Mouse (Mus musculus): Measurements from ENCODE around the gene Ccdc84.
"Not testable (repeated sequence)": the region's sequence is repeated elsewhere in the genome, so short reads cannot be mapped to it uniquely, and the experiment has no call there.

Gene Ccdc84

GRCm38 (mm10) chr9:44407752-44408097, 10.6 kb downstream of the Ccdc84 start:
- DNase-seq: no peak

GRCm38 (mm10) chr9:44406906-44407751, 11.2 kb downstream of the Ccdc84 start, which contains the start of the genes Rps25 and Trappc4:
Gene Rps25, plus strand, starts transcription at chr9:44407139.
Gene Trappc4, minus strand, starts transcription at chr9:44407600.
- peak; percentile 96 for DNase-seq

GRCm38 (mm10) chr9:44405011-44405410, 13.4 kb downstream of the Ccdc84 start:
- no peak for DNase-seq

- no peak for DNase-seq
Measured at GRCm38 (mm10) chr9:44401081-44401480, 17.3 kb downstream of the Ccdc84 start.

GRCm38 (mm10) chr9:44399795-44400114, 18.6 kb downstream of the Ccdc84 start:
- DNase-seq: no peak

GRCm38 (mm10) chr9:44399114-44399794, 19.1 kb downstream of the Ccdc84 start:
- no peak for DNase-seq

DNA sequence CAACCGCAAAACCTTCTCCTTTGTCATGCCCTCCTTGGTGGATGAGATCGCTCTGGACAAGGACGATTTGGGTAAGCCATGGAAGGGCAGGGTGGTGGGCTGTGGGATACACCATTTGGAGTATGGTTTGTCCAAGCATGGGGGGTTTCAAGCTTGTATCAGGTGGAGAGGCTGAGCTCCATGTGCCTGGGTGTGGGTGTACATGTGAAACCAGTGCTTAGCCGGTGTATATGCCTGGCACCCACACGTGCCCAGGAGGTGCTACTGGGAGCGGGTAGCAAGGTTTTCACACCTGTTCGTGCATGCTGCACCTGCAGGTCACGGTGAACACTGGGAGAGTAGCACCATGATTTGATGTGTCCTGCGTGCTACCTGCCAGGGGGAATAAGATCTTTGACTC, 19.8 kb downstream of the Ccdc84 start:
- no peak for DNase-seq

- no peak for DNase-seq
Measured at GRCm38 (mm10) chr9:44398087-44398486, 20.3 kb downstream of the Ccdc84 start.

DNA sequence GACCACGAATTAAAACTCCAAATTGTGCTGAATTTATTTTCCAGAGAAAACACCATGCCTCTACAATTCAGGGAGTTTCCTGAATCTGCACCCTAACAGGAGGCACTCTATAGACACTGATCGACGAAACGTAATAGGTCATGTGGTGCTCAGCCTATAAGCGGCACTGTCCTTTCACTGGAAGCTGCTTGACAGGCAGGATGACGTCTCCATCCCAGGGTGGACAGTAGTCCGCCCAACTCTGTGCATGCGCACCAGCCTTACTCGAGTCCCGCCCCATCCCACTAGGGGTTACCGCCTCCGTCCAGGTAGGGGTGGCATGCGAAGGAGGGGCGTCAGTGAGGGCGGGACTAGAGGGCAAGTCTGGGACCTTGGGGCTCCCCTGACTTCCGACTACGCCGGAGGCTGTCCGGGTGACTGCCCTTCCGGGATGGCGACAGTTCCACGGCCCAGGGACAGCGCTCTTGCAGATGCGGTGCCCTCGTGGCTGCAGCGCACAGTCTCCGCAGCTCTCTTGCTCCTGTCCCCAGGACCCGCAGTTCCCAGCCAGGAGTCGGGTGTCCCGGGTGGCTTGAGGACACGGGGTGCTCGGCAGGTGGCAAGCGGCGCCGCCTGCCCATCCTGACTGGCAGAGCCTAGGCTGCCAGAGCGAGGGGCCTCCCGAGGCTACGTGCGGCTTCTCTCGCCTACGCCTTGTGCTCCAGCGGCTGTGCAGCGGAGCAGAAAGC, 21.5 kb downstream of the Ccdc84 start, which contains the start of gene Slc37a4:
TSS of gene Slc37a4 (plus strand) at position 169 of the 728 bp plus-strand sequence.
- DNase-seq: peak; percentile 94

- peak; percentile 77 for DNase-seq
Measured at GRCm38 (mm10) chr9:44391466-44391865, 26.9 kb downstream of the Ccdc84 start.

DNA sequence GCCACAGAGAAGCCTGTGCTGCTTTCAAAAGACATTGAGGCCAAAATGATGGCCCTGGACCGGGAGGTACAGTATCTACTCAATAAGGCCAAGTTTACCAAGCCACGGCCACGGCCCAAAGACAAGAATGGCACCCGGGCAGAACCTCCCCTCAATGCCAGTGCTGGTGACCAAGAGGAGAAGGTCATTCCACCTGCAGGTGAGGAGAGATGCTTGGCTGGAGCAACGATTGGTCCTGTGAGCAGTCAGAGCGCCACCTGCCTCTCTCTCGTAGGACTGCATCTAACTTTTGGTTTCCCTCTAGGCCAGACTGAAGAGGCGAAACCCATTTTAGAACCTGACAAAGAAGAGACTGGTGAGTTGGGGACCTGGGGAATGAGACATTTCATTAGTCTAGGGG, 29.1 kb downstream of the Ccdc84 start:
- peak; percentile 61 for DNase-seq

- DNase-seq: no peak
Measured at GRCm38 (mm10) chr9:44387221-44387620, 31.1 kb downstream of the Ccdc84 start.

DNA sequence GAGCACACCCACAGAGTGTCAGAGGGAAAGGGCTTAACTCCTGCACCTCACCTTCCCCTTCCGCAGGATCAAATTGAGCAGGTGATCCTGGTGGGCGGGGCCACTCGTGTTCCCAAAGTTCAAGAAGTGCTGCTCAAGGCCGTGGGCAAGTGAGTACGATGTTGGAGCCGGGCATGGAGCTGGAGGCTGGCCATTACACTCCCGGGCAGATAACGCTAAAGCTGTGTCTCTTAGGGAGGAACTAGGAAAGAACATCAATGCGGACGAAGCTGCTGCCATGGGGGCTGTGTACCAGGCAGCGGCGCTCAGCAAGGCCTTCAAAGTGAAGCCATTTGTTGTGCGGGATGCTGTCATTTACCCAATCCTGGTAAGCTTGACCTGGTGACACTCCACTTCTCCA, 33.8 kb downstream of the Ccdc84 start:
- DNase-seq: no peak

DNA sequence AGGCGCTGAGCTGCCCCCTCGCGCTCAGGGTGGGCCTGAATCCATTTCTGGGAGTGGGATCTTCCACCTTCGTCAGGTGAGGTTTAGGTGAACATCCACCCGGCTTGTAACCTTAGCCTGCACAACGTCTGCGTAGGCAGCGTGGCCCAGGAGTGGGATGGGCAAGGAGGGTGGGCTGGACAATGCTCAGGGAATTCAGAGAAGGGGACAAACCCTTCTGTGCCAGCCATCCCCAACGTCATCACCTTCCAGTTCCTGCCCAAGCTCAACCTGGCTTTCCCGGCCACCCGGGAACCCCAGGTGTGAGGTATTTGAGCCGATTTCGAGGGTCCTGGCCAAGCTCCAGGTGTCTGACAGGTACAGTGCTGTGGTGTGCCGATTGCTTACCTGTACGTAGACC, 38.5 kb downstream of the Ccdc84 start:
- no peak for DNase-seq

GRCm38 (mm10) chr9:44379054-44379834, 39.1 kb downstream of the Ccdc84 start, which contains the start of gene Hyou1:
Gene Hyou1, plus strand, starts transcription at chr9:44379490.
- DNase-seq: peak; percentile 98

DNA sequence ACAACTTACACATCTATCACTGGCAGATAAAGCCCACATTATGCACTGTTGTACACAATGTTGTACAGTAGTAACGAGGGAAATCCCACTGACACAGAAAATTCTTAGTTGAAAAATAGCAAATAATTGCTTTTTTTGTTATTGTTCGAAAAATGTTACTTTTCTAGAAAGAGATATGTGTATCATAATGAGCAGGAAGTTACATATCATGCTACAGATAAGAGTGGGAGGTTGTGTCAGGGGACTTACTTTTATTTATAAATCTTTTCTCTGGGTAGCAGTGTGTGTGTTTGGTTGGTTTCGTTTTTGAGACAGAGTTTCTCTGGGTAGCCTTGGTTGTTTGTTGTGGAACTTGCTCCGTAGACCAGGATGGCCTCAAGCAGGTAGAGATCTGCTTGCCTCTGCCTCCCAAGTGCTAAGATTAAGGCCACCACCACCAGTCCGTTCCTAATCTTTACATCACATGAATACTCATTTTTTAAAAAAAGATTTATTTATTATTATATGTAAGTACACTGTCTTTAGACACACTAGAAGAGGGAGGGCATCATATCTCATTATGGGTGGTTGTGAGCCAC, 40.1 kb downstream of the Ccdc84 start:
- DNase-seq: no peak

GRCm38 (mm10) chr9:44377335-44377734, 41.0 kb downstream of the Ccdc84 start:
- DNase-seq: not testable (repeated sequence)

DNA sequence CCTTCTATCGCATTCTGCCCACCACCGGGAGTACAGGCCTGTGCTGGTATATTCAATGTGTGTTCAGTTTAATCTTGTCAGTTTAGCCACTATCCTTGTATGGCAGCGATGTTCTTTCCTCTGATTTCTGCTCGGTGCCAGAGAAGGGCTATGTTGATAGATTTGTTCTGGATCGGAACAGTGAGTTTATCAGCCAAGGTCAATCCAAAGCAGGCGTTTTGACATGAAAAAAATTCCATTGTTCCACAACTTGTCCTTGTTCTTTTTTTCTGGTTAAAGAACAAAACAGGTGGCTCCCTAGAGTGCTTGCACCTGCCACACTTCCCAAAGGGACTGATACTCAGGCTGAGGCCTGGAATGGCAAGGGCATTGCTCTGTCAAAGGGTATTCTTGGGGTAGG, 42.2 kb downstream of the Ccdc84 start:
- no peak for DNase-seq

DNA sequence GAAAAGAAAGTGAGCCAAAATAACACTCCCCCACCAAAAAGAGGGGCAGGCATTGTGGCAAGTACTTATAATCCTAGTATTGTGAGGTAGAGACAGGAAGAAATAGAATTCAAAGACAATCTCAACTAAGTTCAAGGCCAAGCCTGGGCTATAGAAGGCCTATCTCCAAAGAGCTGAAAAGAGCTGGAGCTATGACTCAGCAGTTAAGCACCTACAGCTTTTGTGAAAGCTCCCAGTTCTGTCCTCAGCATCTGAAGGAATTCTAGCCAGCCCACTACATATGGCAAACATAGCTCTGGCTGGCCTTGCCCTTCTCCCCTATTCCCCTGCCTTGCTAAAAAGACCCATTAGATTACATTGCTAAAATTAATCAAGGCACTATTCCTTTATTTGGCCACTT, 45.0 kb downstream of the Ccdc84 start:
- DNase-seq: no peak

DNA sequence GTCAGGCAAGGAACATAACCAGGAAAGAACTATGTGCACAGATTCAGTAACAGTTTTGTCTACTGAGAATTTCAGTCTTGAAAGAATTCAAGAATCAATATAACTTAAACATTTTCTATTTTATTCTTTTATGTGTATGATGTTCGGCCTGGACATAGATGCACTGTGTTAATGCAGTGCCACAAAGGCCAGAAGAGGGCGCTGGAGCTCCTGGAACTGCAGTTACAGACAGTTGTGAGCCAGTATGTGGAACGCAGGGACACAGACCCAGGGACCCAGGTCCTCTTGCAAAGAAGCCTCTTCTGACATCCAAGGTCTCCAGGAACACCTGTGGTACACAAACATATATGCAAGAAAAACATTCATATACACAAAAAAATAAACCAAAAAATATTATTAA, 53.9 kb downstream of the Ccdc84 start:
- peak; percentile 22 for DNase-seq

- DNase-seq: not testable (repeated sequence)
Measured at GRCm38 (mm10) chr9:44361931-44362330, 56.4 kb downstream of the Ccdc84 start.

DNA sequence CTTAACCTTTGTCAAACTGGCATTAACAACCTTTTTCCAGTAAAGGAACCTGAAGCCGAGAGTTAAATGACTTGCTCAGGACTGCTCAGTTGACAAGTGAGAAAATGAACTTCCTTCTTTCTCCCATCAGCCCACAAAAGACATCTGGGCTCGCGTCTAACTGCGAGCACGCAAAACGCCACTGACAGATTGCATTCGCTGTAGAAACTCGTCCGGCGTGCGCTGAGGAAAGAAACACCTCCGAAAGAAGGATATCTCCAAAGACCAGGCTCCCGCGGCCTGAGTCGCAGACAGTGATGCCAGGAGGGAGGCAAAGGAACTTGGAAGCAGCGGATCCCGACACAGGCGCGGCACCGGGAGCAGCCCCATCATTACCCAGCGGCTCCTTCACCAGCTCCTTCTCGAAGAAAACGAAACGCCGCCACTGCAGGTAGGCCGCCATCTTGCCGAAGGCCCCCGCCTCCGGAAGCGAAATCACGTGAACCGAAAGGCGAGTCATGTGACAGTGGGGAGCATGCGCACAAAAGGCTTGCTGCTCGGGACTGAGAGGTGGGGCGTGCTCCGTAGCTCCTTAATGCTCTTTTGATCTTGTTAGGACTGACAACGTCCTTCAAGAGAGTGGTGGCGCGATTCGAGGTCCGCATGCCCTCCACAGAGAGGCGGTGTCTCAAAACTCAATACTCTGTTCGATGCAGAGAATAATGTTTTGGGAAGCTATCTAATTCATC, 57.0 kb downstream of the Ccdc84 start, which contains the start of gene Vps11:
TSS of gene Vps11 (minus strand) at position 481 of the 728 bp plus-strand sequence.
- DNase-seq: peak; percentile 98
